Mouse (Mus musculus) embryo, embryonic 11.5 days (tissue): ENCODE results near the gene Dnaaf5.

ENCODE experiments used
- DNase-seq: peaks from one replicate; pipeline ENCODE4 v3.0.0-alpha.2; 2012; ENCODE audit warnings: low read depth, low spot score

Dnaaf5 gene

GRCm38 (mm10) chr5:139232083-139232482 lies 82.1 kb downstream of the Dnaaf5 start:
- DNase-seq, result no peak

GRCm38 (mm10) chr5:139234423-139234822 lies 84.4 kb downstream of the Dnaaf5 start:
- DNase-seq, result no peak
